Mouse (Mus musculus): Measurements from ENCODE around the gene Micu2.
A peak's percentile ranks its signal among the peaks of the same experiment; 100 is the strongest.

Gene Micu2

DNA sequence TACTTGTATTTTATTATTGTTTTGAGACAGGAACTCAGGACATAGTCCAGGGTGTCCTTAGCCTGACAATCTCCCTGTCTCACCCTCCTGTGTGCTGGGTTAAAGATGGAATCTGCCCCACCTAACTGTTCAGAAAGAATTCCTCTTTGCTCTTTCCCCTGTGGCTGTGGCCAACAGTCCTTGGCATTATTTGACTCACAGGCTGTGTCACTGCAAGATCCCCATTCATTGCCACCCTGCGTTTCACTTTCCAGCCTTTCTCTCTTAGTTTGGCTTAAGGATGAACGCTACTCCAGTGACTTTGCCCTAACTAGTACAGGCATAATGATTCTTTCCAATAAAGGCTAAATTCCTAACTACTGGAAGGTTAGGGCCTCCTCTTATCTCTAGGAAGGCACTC, 104.7 kb downstream of the Micu2 start:
- DNase-seq (ENCODE audit: low read depth, low spot score): no peak

DNA sequence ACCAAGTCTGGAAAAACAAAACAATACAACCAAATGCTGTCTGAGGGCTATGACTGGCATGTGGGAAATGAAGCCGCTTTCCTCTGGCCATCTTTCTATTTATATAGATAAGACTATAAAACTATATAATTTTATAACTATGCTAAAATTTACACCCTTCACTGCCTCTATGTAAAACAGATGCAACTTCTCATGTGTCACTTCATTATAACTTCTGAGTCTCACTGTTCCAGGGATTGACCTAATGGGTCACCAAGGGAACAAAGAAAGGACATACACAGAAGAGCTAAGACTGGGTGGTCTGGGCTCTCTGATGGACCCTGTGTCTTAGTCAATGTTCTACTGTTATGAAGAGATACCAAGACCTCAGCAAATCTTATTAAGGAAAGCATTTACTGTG, 106.1 kb downstream of the Micu2 start:
- no peak for DNase-seq (ENCODE audit: low read depth, low spot score)

DNA sequence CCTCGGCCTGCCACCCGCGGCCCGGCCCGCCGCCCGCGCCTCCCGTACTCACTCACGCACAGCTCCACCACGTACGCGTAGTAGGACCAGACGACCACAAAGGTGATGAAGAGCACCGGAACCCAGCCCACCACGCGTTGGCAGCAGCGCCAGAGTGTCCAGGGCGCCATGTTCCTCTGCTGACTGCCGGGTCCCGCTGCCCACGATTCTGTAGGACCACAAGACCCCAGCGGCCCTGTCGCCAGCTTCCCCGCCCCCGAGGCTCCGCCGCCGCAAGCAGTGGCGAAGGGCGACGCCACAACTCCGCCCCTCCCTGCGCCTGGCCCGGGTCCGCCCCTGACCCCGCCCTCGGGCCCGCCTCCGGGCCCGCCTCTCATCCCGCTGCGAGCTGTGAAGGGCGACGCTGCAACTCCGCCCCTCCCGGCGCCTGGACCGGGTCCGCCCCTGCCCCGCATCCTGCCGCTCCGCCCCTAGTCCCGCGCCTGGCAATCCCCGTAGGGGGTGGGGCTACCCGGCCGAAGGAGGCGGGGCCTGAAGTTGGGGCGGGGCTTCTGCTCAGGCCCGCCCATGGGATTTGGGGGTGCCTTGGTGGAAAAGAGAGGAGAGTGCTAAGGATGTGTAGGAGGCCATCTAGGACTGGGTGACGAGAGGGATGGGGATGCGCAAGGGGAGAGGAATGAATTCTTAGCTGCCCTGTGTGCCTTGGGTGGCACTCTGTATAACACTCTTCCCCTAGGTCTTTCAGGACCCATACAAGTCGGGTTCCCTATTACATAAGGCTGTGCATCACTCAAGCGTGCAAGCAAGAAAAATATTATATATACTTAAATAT, 108.8 kb downstream of the Micu2 start, which contains the start of gene Zdhhc20:
Zdhhc20 (minus strand) TSS at position 266 of the 832 bp plus-strand sequence.
- DNase-seq (ENCODE audit: low read depth, low spot score): peak; percentile 85

GRCm38 (mm10) chr14:57889541-57890010, 109.5 kb downstream of the Micu2 start:
- no peak for DNase-seq (ENCODE audit: low read depth, low spot score)

DNA sequence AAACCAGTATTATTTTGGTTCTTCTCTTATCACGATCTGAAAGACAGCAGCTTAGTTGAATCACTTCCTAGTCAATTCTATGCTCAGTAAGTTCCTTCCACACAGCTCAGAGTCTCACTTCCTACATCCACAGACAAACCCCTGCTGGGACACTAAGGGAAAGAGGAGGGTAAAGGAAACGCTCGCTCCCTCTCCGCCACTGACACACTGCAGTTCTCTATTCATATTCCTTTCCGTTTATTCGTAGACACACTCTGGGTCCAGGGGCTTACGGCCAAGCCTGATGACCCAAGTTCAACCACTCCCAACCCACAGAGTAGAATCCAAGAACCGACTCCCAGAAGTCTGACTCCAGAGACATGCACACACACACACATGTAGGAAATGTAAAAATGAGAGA, 111.9 kb downstream of the Micu2 start:
- DNase-seq (ENCODE audit: low read depth, low spot score): no peak

- no peak for DNase-seq (ENCODE audit: low read depth, low spot score)
Observed at GRCm38 (mm10) chr14:57886032-57886431, 113.0 kb downstream of the Micu2 start.

- DNase-seq (ENCODE audit: low read depth, low spot score): no peak
Observed at GRCm38 (mm10) chr14:57883341-57883740, 115.7 kb downstream of the Micu2 start.

DNA sequence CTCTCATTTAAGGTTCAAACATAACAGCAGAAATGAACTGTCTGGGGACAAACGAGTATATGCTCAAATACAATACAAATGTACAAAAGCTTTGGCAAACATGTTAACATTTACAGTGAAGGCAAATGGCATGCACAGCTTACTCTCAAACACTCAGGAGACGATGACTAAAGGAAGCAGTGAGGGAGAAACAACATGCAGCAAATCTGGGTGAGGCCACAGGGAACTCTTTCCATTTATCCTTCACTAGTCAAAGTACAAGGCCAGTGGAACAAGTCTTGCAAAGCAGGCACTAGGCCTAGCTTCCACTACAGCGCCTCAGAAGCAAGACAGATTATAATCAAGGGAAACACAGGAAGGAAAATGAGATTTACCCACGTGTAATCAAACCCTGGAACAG, 116.3 kb downstream of the Micu2 start:
- no peak for DNase-seq (ENCODE audit: low read depth, low spot score)

DNA sequence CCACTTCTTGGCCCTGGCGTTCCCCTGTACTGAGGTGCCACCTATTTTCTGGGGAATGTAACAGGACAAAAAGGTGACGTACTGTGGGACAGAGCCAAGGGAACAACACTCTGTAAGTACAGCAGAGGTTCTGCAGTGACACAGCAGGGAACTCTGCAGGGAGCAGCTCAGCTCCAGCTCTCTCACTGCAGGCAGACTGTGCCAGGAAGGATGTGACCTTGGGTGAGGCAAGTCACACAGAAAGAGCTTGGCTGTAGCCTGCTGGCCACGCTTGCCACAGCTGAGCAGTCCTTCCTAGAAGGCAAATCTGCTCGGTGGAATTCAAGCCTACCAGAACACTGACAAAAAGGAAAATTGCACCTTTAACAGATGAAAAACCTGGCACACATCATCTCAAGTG, 117.3 kb downstream of the Micu2 start:
- DNase-seq (ENCODE audit: low read depth, low spot score): no peak

DNA sequence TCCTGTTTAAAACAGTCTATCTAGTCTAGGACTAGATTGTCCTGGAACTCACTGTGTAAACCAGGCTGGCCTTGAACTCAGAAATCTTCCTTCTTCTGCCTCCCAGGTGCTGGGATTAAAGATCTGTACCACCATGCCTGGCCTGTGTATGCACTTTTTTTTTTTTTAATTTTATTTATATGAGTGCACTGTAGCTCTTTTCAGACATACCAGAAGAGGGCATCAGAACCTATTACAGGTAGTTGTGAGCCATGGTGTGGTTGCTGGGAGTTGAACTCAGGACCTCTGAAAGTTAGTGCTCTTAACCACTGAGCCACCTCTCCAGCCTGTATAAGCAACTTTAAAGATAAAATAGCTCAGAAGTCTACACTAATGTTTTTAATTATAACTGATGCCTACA, 118.0 kb downstream of the Micu2 start:
- no peak for DNase-seq (ENCODE audit: low read depth, low spot score)

DNA sequence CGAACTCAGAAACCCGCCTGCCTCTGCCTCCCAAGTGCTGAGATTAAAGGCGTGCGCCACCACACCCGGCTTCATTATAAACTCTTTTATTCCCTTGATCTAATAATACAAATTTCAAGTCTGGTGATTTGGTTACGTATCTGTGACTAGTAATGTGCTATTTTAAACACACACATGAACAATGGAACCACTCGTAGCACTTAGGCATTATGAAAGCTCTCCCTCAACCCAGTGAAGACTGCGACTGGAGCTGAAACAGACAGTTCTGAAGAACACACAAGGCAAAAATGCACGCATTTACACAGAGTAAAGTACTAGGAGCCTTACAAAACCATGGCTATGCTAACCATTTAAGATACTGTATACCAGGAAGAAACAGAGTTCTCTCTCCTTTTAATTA, 121.1 kb downstream of the Micu2 start:
- DNase-seq (ENCODE audit: low read depth, low spot score): no peak

DNA sequence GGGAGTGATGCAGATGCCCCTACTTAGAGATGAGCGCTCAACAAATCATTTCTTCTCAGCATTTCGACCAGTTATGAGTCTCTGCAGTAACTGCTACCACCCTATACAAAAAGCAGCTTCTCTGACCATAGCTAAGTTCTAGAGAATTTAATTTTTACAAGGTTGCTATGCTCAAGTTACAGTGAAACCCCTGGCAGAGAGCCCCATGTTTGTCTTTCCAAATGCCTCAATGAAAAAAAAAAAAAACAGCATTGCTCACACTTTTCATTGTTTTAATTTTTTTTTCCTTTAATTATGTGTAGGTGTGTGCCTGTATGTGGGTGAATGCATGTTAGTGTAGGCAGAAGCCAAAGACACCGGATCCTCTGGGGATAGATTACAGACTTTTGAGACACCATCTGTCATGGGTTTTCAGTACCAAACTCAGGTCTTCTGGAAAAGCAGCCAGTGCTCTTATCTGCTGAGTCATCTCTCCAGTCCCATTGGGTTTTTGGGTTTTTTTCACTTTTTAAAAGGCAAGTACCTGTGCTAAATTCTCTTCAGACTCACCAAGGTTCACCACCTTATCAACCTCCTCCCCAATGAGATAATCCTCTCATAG, 132.3 kb downstream of the Micu2 start:
- DNase-seq (ENCODE audit: low read depth, low spot score): no peak
